Mouse (Mus musculus) thymus, adult 2 months (tissue): ENCODE measurements around the gene Pigk. TPM values are rescaled to one million over a fixed set of nuclear protein-coding genes. Genes with fewer than 3 reads are reported as not detected.
"Not testable (repeated sequence)": the region's sequence is repeated elsewhere in the genome, so short reads cannot be mapped to it uniquely, and the experiment has no call there.

Source experiments
- DNase-seq: peaks from one replicate; pipeline ENCODE4 v3.0.0; 2021
- H3K27ac ChIP-seq: fragments of 200-500 bp; 2 replicates; pipeline ENCODE4 v1.5.1; 2012; ENCODE audit warnings: low read length, control low read depth; ENCODE audit not compliant: control insufficient read depth, insufficient read depth
- H3K27me3 ChIP-seq: fragments of 200-500 bp; 2 replicates; pipeline ENCODE4 v1.6.1; 2012; ENCODE audit warnings: mild to moderate bottlenecking, low read length, moderate library complexity, mixed read lengths; ENCODE audit not compliant: control insufficient read depth, insufficient read depth
- H3K36me3 ChIP-seq: fragments of 200-500 bp; 2 replicates; pipeline ENCODE4 v1.6.1; 2012; ENCODE audit warnings: mild to moderate bottlenecking, low read length, moderate library complexity; ENCODE audit not compliant: control insufficient read depth, insufficient read depth
- H3K4me1 ChIP-seq: fragments of 200-500 bp; replicated peaks from 2 replicates; pipeline ENCODE4 v1.6.1; 2012; ENCODE audit warnings: low read length; ENCODE audit not compliant: control insufficient read depth, insufficient read depth
- H3K4me3 ChIP-seq: fragments of 200-500 bp; 2 replicates; pipeline ENCODE4 v1.5.1; 2012; ENCODE audit warnings: mild to moderate bottlenecking, low read length, control low read depth, moderate library complexity; ENCODE audit not compliant: control insufficient read depth, insufficient read depth
- CTCF ChIP-seq: fragments of 200-500 bp; IDR thresholded peaks from 2 replicates; pipeline ENCODE4 v1.5.1; 2012; ENCODE audit warnings: mild to moderate bottlenecking, control low read depth, low read length, moderate library complexity, borderline replicate concordance; ENCODE audit not compliant: control insufficient read depth, poor library complexity, insufficient read depth; ENCODE audit errors: extremely low read depth
- POLR2A ChIP-seq: fragments of 200-500 bp; IDR thresholded peaks from 2 replicates; pipeline ENCODE4 v1.6.1; 2012; ENCODE audit warnings: mild to moderate bottlenecking, low read length, control low read depth, moderate library complexity; ENCODE audit not compliant: control insufficient read depth, poor library complexity, insufficient read depth; ENCODE audit errors: extremely low read depth
- WGBS: fragments of 180-500 bp; shearing (Covaris S2); methylation state at CpG from one replicate; pipeline ENCODE4 v1.1.7; 2018; 5-methylcytosine and 5-hydroxymethylcytosine counted together
- polyA plus RNA-seq: library from polyadenylated mRNA; depleted of rRNA; stranded (reverse); fragments of >200 nt; gene quantifications from 2 replicates; pipeline ENCODE4 v1.2.3, GENCODE M21; 2012

The Pigk gene
- polyA plus RNA-seq, 1 experiment: 10.9 TPM

- WGBS: 96% methylated on average over 6 of the region's 6 CpGs
- TF ChIP-seq POLR2A (no peak), CTCF (no peak)
- no peaks in the 10 kb centered on the region for H3K36me3 ChIP-seq
- no peaks in the 10 kb centered on the region for H3K4me1 ChIP-seq
- DNase-seq: no peak
- no peak overlapping the region for H3K4me3 ChIP-seq
- no peaks in the 10 kb centered on the region for H3K27me3 ChIP-seq
- no peak overlapping the region for H3K27ac ChIP-seq
Measured at GRCm38 (mm10) chr3:152776363-152776762, 62.5 kb downstream of the Pigk start.

GRCm38 (mm10) chr3:152776872-152777540 is 63.1 kb downstream of the Pigk start:
- Histone ChIP-seq H3K27ac (no peak overlapping the region), H3K4me1 (no peaks in the 10 kb centered on the region), H3K27me3 (no peaks in the 10 kb centered on the region), H3K4me3 (no peak overlapping the region), H3K36me3 (no peaks in the 10 kb centered on the region)
- DNase-seq: no peak
- TF ChIP-seq POLR2A (no peak), CTCF (no peak)
- 97% methylated on average over 16 of the region's 16 CpGs for WGBS

GRCm38 (mm10) chr3:152779819-152780218 is 65.9 kb downstream of the Pigk start:
- no peak overlapping the region for H3K4me3 ChIP-seq
- TF ChIP-seq CTCF (no peak), POLR2A (no peak)
- H3K27ac ChIP-seq: no peak overlapping the region
- no peak for DNase-seq
- H3K36me3 ChIP-seq: no peaks in the 10 kb centered on the region
- 96% methylated on average over 4 of the region's 4 CpGs for WGBS
- H3K27me3 ChIP-seq: no peaks in the 10 kb centered on the region
- H3K4me1 ChIP-seq: no peaks in the 10 kb centered on the region

- WGBS: 51% methylated on average over 7 of the region's 7 CpGs
- TF ChIP-seq CTCF (peak; percentile 58; the same call in 1 of the 2 replicates), POLR2A (no peak)
- Histone ChIP-seq H3K4me3 (no peak overlapping the region), H3K27ac (no peak overlapping the region), H3K4me1 (no peaks in the 10 kb centered on the region), H3K27me3 (no peaks in the 10 kb centered on the region), H3K36me3 (no peaks in the 10 kb centered on the region)
- DNase-seq: peak; percentile 76
Measured at GRCm38 (mm10) chr3:152783792-152784191, 69.9 kb downstream of the Pigk start.

- H3K4me1 ChIP-seq, H3K4me3 ChIP-seq, DNase-seq, H3K27me3 ChIP-seq, H3K27ac ChIP-seq, H3K36me3 ChIP-seq: not testable (repeated sequence)
- 98% methylated on average over 10 of the region's 13 CpGs for WGBS
Measured at GRCm38 (mm10) chr3:152784353-152784752, 70.5 kb downstream of the Pigk start.

- H3K36me3 ChIP-seq, H3K4me1 ChIP-seq, H3K27ac ChIP-seq, H3K27me3 ChIP-seq, DNase-seq, H3K4me3 ChIP-seq: not testable (repeated sequence)
- WGBS: 96% methylated on average over 5 of the region's 5 CpGs
Measured at GRCm38 (mm10) chr3:152788301-152788953, 74.5 kb downstream of the Pigk start.

- no peak for DNase-seq
- Histone ChIP-seq H3K4me3 (no peak overlapping the region), H3K27ac (no peak overlapping the region), H3K27me3 (no peaks in the 10 kb centered on the region), H3K4me1 (no peaks in the 10 kb centered on the region; the same call in 1 of the 2 replicates), H3K36me3 (no peaks in the 10 kb centered on the region)
- 66% methylated on average over 5 of the region's 5 CpGs for WGBS
- TF ChIP-seq CTCF (no peak), POLR2A (no peak)
Measured at GRCm38 (mm10) chr3:152792601-152793000, 78.7 kb downstream of the Pigk start.
